Mouse (Mus musculus) layer of hippocampus, adult 9-10 months (tissue): ENCODE data around the gene Prex1.

Source experiments
- DNase-seq: peaks from one replicate; pipeline ENCODE4 v3.0.0; 2022; ENCODE audit warnings: low spot score

The Prex1 gene

GRCm38 (mm10) chr2:166658380-166658779 is 55.3 kb downstream of the Prex1 start:
- no peak for DNase-seq

- DNase-seq: no peak
Observed at GRCm38 (mm10) chr2:166657451-166658011, 56.1 kb downstream of the Prex1 start.

DNA sequence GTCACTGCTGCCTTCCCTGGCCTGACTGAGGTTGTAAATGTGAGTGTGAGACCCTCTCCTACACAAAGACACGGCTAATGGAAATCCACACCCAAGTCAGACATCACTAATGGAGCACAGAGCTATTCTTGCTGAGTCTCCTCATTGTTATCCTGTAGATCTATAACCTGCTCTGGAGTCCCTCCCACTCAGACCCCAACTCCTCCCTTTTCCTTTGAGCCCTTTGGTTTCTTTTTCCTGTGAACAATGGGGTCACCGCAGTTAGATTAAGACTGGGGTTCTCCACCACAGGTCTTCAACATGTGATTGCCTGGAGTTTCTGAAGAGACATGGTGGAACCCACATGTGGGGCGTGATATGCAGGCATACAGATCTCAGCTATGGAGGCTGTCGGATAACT is 57.0 kb downstream of the Prex1 start:
- no peak for DNase-seq

DNA sequence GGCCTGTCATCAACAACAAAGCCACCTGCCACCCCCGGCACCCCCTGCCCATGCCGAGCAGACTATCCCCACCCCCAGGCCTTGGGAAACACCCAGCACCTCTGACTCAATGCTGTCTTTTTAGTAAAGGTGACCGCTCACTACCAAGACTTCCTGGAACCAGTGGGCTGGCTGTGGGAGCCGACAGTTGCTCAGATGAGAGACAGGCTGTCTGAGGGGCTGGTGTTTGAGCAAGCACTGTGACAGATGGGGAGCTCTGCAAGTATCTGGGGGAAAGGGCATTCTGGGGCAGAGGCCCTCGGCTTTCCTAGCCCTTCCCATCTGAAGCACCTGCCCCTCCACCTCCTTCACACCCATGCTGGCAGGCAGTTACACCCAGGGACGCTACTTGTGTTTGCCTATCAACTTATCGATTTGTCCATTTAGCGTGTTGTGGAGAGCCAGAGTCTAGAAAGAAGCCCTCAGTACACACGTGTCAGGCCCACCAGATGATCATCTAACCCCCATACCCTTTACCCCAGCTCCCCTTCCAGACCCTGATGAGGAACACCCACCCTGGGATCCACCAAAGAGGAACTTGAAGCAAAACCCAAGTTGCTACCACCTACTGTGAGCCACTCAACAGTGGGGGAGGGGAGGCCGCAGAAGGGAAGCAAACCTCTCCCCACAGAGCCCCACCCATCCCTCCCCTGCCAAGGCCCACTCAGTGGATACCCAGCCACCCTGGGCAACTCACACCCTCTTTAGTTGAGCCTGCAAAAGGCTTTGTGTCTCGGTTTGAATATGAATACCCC is 57.7 kb downstream of the Prex1 start:
- no peak for DNase-seq

GRCm38 (mm10) chr2:166655308-166655707 is 58.3 kb downstream of the Prex1 start:
- DNase-seq: no peak

GRCm38 (mm10) chr2:166654875-166655274 is 58.8 kb downstream of the Prex1 start:
- no peak for DNase-seq

- no peak for DNase-seq
Observed at GRCm38 (mm10) chr2:166653564-166653963, 60.1 kb downstream of the Prex1 start.

GRCm38 (mm10) chr2:166652672-166653071 is 61.0 kb downstream of the Prex1 start:
- no peak for DNase-seq

- no peak for DNase-seq
Observed at GRCm38 (mm10) chr2:166651317-166652030, 62.2 kb downstream of the Prex1 start.

DNA sequence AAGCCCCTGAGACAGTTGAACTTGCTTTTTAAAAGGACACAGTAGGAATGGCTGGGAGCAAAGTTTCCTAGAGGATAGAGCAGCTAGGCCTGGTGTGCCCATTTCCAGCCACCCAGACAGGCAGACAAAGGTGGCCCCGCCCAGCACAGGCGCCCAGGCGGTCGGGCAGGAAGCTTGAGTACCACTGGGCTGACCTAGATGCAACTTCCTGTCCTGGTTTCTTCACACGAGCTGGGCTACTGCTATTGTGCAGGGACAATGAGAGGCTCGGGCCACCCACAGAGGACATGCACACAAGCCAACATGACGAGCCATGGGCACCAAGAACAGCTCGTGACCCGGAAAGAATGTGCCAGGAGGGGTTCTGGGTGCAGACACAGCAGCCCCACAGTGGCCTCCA is 63.2 kb downstream of the Prex1 start:
- no peak for DNase-seq

DNA sequence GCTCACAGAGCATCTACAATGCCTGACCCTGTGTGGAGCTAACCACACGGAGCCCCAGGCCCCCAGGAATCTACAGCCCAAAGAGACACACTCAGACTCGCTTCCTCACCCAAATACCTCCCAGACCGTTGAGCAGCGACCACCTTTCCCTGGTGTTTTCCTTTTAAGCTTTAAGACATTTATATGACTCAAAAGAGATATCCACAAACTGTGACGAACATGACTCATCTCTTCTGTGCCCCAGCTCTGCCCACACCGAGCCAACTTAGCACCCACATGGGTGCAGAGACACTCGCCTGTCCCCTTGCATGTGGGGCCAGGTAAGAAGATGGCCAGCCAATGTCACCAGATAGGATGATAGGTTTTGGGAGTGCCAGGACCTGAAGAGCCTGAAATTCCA is 66.4 kb downstream of the Prex1 start:
- DNase-seq: no peak

GRCm38 (mm10) chr2:166646434-166647088 is 67.1 kb downstream of the Prex1 start:
- no peak for DNase-seq

GRCm38 (mm10) chr2:166644816-166645215 is 68.8 kb downstream of the Prex1 start:
- no peak for DNase-seq

DNA sequence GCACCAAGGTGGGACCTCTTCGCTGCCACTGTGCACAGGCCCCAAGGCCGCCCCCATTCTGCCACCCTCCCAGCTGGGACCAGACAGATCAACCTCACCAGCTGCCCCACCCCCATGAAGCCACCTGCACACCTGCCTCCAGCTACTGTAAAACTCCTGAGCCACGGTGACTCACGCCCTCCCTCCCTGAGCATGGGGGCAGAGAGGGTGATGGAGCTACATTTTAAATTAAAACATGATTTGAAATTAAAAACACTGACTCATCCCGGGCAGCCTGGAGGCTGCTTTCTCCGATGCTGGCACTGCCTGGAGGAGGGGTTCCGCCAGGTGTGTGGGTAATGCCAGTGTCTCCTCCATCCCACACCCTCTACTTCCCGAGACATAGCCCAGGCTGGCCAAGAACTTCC is 71.0 kb downstream of the Prex1 start:
- DNase-seq: no peak

DNA sequence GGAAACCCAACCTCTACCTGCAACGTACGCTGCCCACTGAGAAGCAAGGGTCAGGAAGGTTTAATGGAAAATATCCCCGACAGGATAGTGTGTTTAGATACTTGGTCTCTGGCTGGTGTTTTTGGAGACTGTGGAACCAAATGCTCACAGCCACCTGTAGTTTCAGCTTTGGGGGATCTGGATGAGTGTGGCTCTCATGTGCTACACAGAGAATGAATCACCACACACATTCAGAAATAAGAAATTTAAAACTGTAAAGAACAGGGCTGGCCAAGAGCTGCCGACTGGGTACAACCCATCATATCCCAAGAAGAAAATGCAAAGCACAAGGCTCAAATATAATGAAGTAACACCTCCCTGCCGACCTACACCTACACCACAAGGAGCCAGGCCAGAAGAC is 73.9 kb downstream of the Prex1 start:
- DNase-seq: no peak

GRCm38 (mm10) chr2:166638947-166639641 is 74.5 kb downstream of the Prex1 start:
- DNase-seq: no peak

- no peak for DNase-seq
Observed at GRCm38 (mm10) chr2:166638079-166638800, 75.4 kb downstream of the Prex1 start.

DNA sequence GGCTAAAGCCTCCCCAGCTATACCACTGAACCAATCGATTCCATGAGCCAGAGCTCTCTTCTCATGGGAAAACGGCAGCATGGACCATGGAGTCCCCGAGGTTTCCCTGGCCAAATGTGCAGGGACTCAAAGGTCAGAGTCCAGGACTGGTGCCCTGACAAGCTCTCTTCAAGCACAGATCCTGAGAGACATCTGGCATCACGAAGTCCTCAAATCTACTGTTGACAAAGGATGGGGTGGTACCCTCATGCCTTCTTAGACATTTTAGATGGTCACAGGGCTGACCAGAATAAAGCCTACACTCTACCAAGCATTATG is 76.0 kb downstream of the Prex1 start:
- no peak for DNase-seq

DNA sequence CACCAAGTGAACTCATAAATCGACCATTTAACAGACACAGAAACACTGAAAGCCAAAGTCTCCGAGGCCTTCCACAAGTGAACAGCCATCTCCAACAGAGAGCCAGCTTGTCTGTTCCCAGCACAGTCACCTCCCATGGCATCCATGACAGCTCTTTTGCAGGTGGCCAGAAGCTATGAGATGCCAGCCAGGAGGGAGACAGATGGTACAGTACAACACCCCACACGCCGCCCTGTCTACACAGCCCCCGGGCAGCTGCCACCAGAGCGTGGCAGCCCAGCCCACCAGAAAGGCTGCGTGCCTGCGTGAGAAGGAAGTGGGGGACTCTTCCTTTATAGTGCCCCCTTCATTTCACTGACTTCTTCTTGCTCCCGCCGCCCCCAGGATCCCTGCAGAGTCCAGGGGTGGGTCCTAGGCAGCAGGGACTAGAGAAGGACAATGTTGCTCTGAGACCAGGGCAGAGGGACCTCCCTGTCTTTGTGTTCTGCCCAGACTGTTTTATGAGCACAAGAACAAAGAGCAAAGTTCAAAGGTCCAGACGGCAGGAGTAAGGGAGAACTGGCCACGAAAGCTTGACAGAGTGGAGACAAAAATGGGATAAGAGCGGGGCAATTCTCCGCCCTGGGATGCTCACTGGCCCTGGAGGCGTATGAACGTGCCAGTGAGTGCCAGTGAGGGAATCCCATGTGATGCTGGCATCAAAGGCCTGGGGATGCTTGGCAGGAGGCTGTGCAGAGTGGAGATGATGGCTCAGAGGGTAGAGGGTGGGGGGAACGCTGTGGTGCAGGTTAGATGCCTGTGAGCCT is 76.6 kb downstream of the Prex1 start:
- no peak for DNase-seq

DNA sequence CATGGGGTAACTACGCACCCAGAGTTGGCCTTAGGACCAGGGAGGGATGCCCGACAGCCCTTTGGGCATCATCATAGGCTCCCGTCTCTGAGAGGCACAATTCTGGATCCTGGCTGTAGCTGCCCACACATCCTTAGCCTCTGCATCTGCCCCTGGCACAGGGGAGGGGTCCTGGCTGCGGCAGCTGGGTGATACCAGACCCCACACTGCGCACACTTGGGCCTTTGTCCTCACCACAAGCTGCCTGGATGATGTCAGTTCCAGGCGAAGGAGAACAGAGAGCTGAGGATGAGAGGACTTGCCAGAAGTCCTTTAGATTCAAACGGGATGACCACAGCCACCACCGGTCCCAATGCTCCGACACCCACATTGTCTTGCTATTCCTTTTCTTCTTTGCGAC is 78.1 kb downstream of the Prex1 start:
- no peak for DNase-seq
